Mouse (Mus musculus) stomach, embryonic 16.5 days (tissue): ENCODE results near the gene Olfr279. TPM values are rescaled to one million over a fixed set of nuclear protein-coding genes. Genes with fewer than 3 reads are reported as not detected.

Experiments used
- microRNA-seq: library from miRNA; unstranded; fragments of <30 nt; microRNA quantifications from one replicate; pipeline ENCODE4, GENCODE M21; 2016
- polyA plus RNA-seq: library from polyadenylated mRNA; unstranded; fragments of >200 nt; fragmentation: Nextera tagmentation; extraction: Ambion mirVana; gene quantifications from 2 replicates; pipeline ENCODE4 v1.2.1, GENCODE M21; 2015

Gene Olfr279
- polyA plus RNA-seq, 1 experiment from 2014 or later = not detected

Small RNAs within 50 kb of the gene (microRNA-seq; reads per million reads assigned to microRNA genes)
- gene Mir1291 = 0.83 reads per million

Other genes with a start within 250 kb of the Olfr279 start
- gene H1fnt, start 235.1 kb upstream of the Olfr279 start, polyA plus RNA-seq = not detected in 2 replicates
- gene Zfp641, start 196.2 kb upstream of the Olfr279 start, polyA plus RNA-seq = 0.50 and 0.66 TPM in 2 replicates
- gene Olfr285, start 175.0 kb upstream of the Olfr279 start, polyA plus RNA-seq = not detected in 2 replicates
- not detected in 2 replicates for gene Olfr284, start 151.4 kb upstream of the Olfr279 start, polyA plus RNA-seq
- not detected in 2 replicates for gene Olfr283, start 111.5 kb upstream of the Olfr279 start, polyA plus RNA-seq
- not detected in 2 replicates for gene Olfr282, start 61.2 kb upstream of the Olfr279 start, polyA plus RNA-seq
- not detected in 2 replicates for gene Olfr281, start 39.8 kb upstream of the Olfr279 start, polyA plus RNA-seq
- not detected in 2 replicates for gene OR5BS1P, start 22.5 kb upstream of the Olfr279 start, polyA plus RNA-seq
- 0.25 TPM in 1 of 2 replicates, not detected in the other for gene Lalba, start 9.7 kb upstream of the Olfr279 start, polyA plus RNA-seq
- gene Kansl2, start 41.9 kb downstream of the Olfr279 start, polyA plus RNA-seq = 65.1 and 66.9 TPM in 2 replicates
- 44.9 and 52.4 TPM in 2 replicates for gene Ccnt1, start 78.5 kb downstream of the Olfr279 start, polyA plus RNA-seq
- 0.44 and 0.45 TPM in 2 replicates for gene 4930415O20Rik, start 78.6 kb downstream of the Olfr279 start, polyA plus RNA-seq
- 15.2 and 17.8 TPM in 2 replicates for gene Adcy6, start 117.7 kb downstream of the Olfr279 start, polyA plus RNA-seq
- 27.3 and 28.2 TPM in 2 replicates for gene Cacnb3, start 138.4 kb downstream of the Olfr279 start, polyA plus RNA-seq
- 17.0 and 18.6 TPM in 2 replicates for gene Ddx23, start 170.5 kb downstream of the Olfr279 start, polyA plus RNA-seq
- 0.91 and 0.99 TPM in 2 replicates for gene Rnd1, start 185.1 kb downstream of the Olfr279 start, polyA plus RNA-seq
- 1.5 and 1.7 TPM in 2 replicates for gene Ccdc65, start 215.8 kb downstream of the Olfr279 start, polyA plus RNA-seq
- gene Fkbp11, start 235.8 kb downstream of the Olfr279 start, polyA plus RNA-seq = 130 TPM in 2 replicates